In the genomic region with DNA sequence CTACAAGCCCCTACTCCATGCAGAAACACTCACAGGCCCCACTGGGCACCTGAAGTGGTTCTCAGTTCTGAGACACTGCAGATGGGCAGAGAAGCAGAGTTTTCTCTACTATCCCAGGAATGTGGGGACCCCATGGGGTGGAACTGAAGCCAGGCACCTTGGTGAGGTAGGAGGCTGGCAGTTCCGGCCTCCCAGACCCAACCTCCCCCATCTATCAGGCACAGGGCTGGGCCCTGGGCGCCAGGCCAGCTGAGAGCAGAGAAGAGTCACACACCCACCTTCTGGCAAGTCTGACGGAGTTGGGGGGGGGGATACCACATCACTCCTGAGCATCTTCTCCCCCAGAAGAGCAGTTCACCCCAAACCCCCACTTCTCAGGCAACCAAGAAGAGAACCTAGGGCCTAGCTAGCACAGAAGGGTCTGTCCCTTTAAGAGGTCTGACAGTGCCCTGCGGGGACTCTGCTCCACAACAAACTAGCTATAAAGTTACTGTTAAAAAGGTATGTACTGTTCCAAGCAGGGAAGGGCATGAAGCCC, we compare ENCODE assay signal across 10 mouse cellular contexts. TPM values are rescaled to one million over a fixed set of nuclear protein-coding genes. Genes with fewer than 3 reads are reported as not detected.
DNase-seq lines count a peak whose midpoint lies in the region; ATAC-seq and TF ChIP-seq lines count a peak whose summit lies in the region.
"Had no signal": no experiment of that assay in that cellular context is flagged by ENCODE, and none has a peak within 500 bp of the region (broad histone marks: within the 10 kb centered on the region; RNA-seq: fewer than 3 reads in every experiment).

No protein-coding gene starts in this region.

- H3K4me2 ChIP-seq in heart, embryonic 14.5 days (ENCODE audit: low read length) = peak overlapping the region; percentile 90
- H3K4me2 ChIP-seq in stomach, embryonic 15.5 days = peak overlapping the region; percentile 53

- peak overlapping the region; percentile 80 for H3K9ac ChIP-seq in heart, embryonic 14.5 days (ENCODE audit: low read length)
- H3K9ac ChIP-seq in stomach, embryonic 15.5 days = no peak overlapping the region

- no peak for TF ChIP-seq POLR2A in lung, adult 2 months (IDR thresholded peaks at IDR 0.05; ENCODE audit: borderline replicate concordance, extremely low read depth, low read depth, low read length)

- no peaks in the 10 kb centered on the region for H3K27me3 ChIP-seq in heart, embryonic 14.5 days (ENCODE audit: control insufficient read depth, insufficient read depth, low read length)
- H3K27me3 ChIP-seq in stomach, embryonic 15.5 days (replicated peaks) = no peaks in the 10 kb centered on the region

- TF ChIP-seq CTCF in lung, adult 2 months (IDR thresholded peaks at IDR 0.05; ENCODE audit: insufficient read depth, low read length) = no peak

- H3K4me3 ChIP-seq in heart, embryonic 14.5 days (ENCODE audit: control insufficient read depth in 1 of 2, insufficient read depth in 1 of 2, low read depth in 1 of 2, low read length in 2 of 2) = peak overlapping the region; percentile 45 to 56
- peak overlapping the region; percentile 25 for H3K4me3 ChIP-seq in stomach, embryonic 15.5 days (replicated peaks)
- no peak overlapping the region for H3K4me3 ChIP-seq in lung, adult 2 months (replicated peaks; ENCODE audit: extremely low read depth, low read depth, low read length)

- H3K27ac ChIP-seq in heart, embryonic 14.5 days (replicated peaks in 1 of 2; ENCODE audit: control insufficient read depth in 1 of 2, insufficient read depth in 1 of 2, low read depth in 2 of 2, low read length in 2 of 2) = peak overlapping the region; percentile 92 to 98
- peak overlapping the region; percentile 31; the same call in 1 of the 2 replicates for H3K27ac ChIP-seq in stomach, embryonic 15.5 days

- peaks cover 68% of the 10 kb centered on the region for H3K36me3 ChIP-seq in heart, embryonic 14.5 days (ENCODE audit: control insufficient read depth, insufficient read depth, low read length)
- peaks cover 30% of the 10 kb centered on the region for H3K36me3 ChIP-seq in stomach, embryonic 15.5 days

- DNase-seq in spleen, adult 12 weeks (ENCODE audit: low spot score) = peak; percentile 47
- no peak for DNase-seq in spleen, adult 18-20 months
- peak; percentile 59 for DNase-seq in kidney, postnatal 14 days
- no peak for DNase-seq in urinary bladder, postnatal 4 days (ENCODE audit: low spot score in 2 of 2)
- no peak for DNase-seq in frontal cortex, postnatal 36 days (ENCODE audit: low spot score in 2 of 2)
- DNase-seq in lung, adult 2 months = no peak
- DNase-seq: thymus, postnatal 14 days had no signal

- 3% methylated on average over 4 of the region's 4 CpGs for WGBS in heart, embryonic 14.5 days
- 23% methylated on average over 4 of the region's 4 CpGs for WGBS in stomach, embryonic 15.5 days
- WGBS in lung, adult 2 months = 34% methylated on average over 4 of the region's 4 CpGs

- ATAC-seq in heart, embryonic 14.5 days (ENCODE audit: insufficient number of reproducible peaks, insufficient read depth, low FRiP score, low read depth) = no peak
- ATAC-seq in stomach, embryonic 15.5 days (ENCODE audit: insufficient read depth, low FRiP score, low read depth) = no peak

- H3K4me1 ChIP-seq in heart, embryonic 14.5 days (ENCODE audit: control insufficient read depth in 2 of 2, insufficient read depth in 2 of 2, low read length in 2 of 2) = peaks cover 60 to 74% of the 10 kb centered on the region in 2 experiments
- H3K4me1 ChIP-seq in stomach, embryonic 15.5 days = peaks cover 44% of the 10 kb centered on the region
- peaks cover 4% of the 10 kb centered on the region; the same call in 1 of the 2 replicates for H3K4me1 ChIP-seq in lung, adult 2 months (ENCODE audit: control insufficient read depth, insufficient read depth, low read length)

- H3K9me3 ChIP-seq in heart, embryonic 14.5 days (ENCODE audit: control insufficient read depth, low read length) = no peaks in the 10 kb centered on the region
- H3K9me3 ChIP-seq in stomach, embryonic 15.5 days = no peaks in the 10 kb centered on the region

RNA-seq across cellular contexts. Expression of a gene that starts 6.9 kb away (rescaled TPM):
- polyA plus RNA-seq in heart, embryonic 14.5 days (2014; fragmentation: Nextera tagmentation; extraction: Ambion mirVana) = 35.2 and 43.7 TPM in 2 replicates
- 21.9 and 22.5 TPM in 2 replicates for polyA plus RNA-seq in stomach, embryonic 15.5 days (2015; fragmentation: Nextera tagmentation; extraction: Ambion mirVana)
- 52.3 and 62.8 TPM in 2 replicates for polyA plus RNA-seq in lung, adult 2 months (2012; rRNA removed)

RNA-seq across cellular contexts. Expression of a gene that starts 27.6 kb away (rescaled TPM):
- 6.1 and 6.6 TPM in 2 replicates for polyA plus RNA-seq in heart, embryonic 14.5 days (2014; fragmentation: Nextera tagmentation; extraction: Ambion mirVana)
- 29.0 and 32.2 TPM in 2 replicates for polyA plus RNA-seq in stomach, embryonic 15.5 days (2015; fragmentation: Nextera tagmentation; extraction: Ambion mirVana)
- 34.1 and 37.1 TPM in 2 replicates for polyA plus RNA-seq in lung, adult 2 months (2012; rRNA removed)

RNA-seq across cellular contexts. Expression of a gene that starts 32.2 kb away (rescaled TPM):
- 0.53 and 0.66 TPM in 2 replicates for polyA plus RNA-seq in heart, embryonic 14.5 days (2014; fragmentation: Nextera tagmentation; extraction: Ambion mirVana)
- polyA plus RNA-seq in stomach, embryonic 15.5 days (2015; fragmentation: Nextera tagmentation; extraction: Ambion mirVana) = 0.43 TPM in 1 of 2 replicates, not detected in the other
- polyA plus RNA-seq in lung, adult 2 months (2012; rRNA removed) = not detected in 2 replicates
- polyA plus RNA-seq: liver, adult 2 months had no signal

RNA-seq across cellular contexts. Expression of a gene that starts 32.3 kb away (rescaled TPM):
- polyA plus RNA-seq in heart, embryonic 14.5 days (2014; fragmentation: Nextera tagmentation; extraction: Ambion mirVana) = 34.0 and 39.2 TPM in 2 replicates
- 46.7 and 48.6 TPM in 2 replicates for polyA plus RNA-seq in stomach, embryonic 15.5 days (2015; fragmentation: Nextera tagmentation; extraction: Ambion mirVana)
- 10.4 and 13.0 TPM in 2 replicates for polyA plus RNA-seq in lung, adult 2 months (2012; rRNA removed)

RNA-seq across cellular contexts. Expression of a gene that starts 59.7 kb away (rescaled TPM):
- 16.9 and 18.2 TPM in 2 replicates for polyA plus RNA-seq in heart, embryonic 14.5 days (2014; fragmentation: Nextera tagmentation; extraction: Ambion mirVana)
- polyA plus RNA-seq in stomach, embryonic 15.5 days (2015; fragmentation: Nextera tagmentation; extraction: Ambion mirVana) = 22.9 and 26.8 TPM in 2 replicates
- 28.4 and 38.9 TPM in 2 replicates for polyA plus RNA-seq in lung, adult 2 months (2012; rRNA removed)

Comparison
In these comparisons a context has a peak if more than half of its experiments do, and no peak if none do; other contexts are left out.
1. DNase-seq: peak in spleen, adult 12 weeks (single experiment) and kidney, postnatal 14 days (single experiment); none in spleen, adult 18-20 months (0 of 2), urinary bladder, postnatal 4 days (0 of 2), frontal cortex, postnatal 36 days (0 of 2) and lung, adult 2 months (single experiment).